Mouse (Mus musculus) ovary, adult 10 weeks (tissue): Measurements from ENCODE around the gene 4933403O08Rik. TPM values are rescaled to one million over a fixed set of nuclear protein-coding genes. Genes with fewer than 3 reads are reported as not detected.

Experiments used
- polyA plus RNA-seq: library from polyadenylated mRNA; stranded (reverse); fragments of 350-450 nt; fragmentation: Illumina TruSeq; extraction: RNeasy Lipid Tissue Mini Kit (QIAGEN cat#74804); gene quantifications from one replicate; pipeline ENCODE4 v1.2.3, GENCODE M21; 2014

4933403O08Rik gene
- polyA plus RNA-seq, result 0.40 TPM

DNA sequence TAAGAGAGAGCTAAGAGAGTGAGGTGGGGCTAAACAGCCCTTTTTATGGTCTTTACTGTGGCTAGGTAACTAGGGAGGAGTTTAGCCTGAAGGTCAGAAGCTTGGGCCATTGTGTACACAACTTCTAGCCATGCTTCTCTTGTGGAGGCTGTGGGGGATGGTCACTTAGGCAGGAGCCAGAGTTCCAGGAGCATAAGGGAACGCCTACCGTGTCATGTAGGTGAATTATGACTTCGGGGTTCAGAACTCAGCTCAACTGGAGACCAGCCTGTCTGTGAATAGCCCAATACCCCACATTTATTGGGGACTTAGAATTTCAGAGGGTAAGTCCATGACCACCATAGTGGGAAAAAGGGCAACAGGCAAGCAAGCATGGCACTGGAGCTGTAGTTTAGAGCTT lies at the start of gene 4933403O08Rik:
4933403O08Rik (plus strand) TSS at position 301 of the 400 bp plus-strand sequence.

Other genes with a start within 250 kb of the 4933403O08Rik start
- gene Tex16, start 228.0 kb upstream of the 4933403O08Rik start, polyA plus RNA-seq, result 1.6 TPM
- 121 TPM for gene Apool, start 72.3 kb downstream of the 4933403O08Rik start, polyA plus RNA-seq
- gene Satl1, start 167.7 kb downstream of the 4933403O08Rik start, polyA plus RNA-seq, result not detected